Mouse (Mus musculus): ENCODE measurements at regions not wholly inside any gene's neighbourhood (a gene's known extent, or its start where the extent isn't known, plus 50 kb on each side); places are given as distances from the start of the nearest gene placed in this dataset.

DNA sequence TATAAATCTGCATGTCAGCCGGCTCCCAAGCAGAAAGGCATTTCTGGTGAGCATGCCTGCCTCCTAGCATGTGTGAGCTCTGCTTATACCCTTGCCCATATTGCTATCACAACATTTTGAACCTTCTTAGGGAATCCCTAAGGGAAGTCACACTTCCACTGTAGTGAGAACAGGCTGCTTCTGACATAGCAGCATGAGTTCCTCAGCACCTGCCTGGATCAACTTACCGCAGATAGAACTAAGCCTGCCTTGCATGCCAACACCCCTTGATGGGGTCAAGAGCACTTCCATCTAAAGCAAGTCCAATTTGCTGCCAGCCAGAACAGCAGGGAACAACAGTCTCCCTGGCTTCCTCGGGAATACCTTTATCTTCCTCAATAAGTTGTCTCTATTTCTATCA lies 769.8 kb downstream of the Ryr2 start:
- H3K4me2 ChIP-seq (ENCODE audit: low read depth, severe bottlenecking) = no peak overlapping the region
- no peak overlapping the region for H3K9ac ChIP-seq (ENCODE audit: low read length)
- no peaks in the 10 kb centered on the region for H3K27me3 ChIP-seq (ENCODE audit: control insufficient read depth, insufficient read depth, low read length)
- H3K4me1 ChIP-seq (ENCODE audit: control insufficient read depth, insufficient read depth, low read length) = no peaks in the 10 kb centered on the region
- no peak overlapping the region for H3K4me3 ChIP-seq (ENCODE audit: low read depth, low read length)
- WGBS = 80% methylated on average over 3 of the region's 3 CpGs
- no peak for ATAC-seq (ENCODE audit: insufficient number of reproducible peaks, low FRiP score, low TSS enrichment, low read depth)
- H3K36me3 ChIP-seq (ENCODE audit: control insufficient read depth, insufficient read depth, low read length) = no peaks in the 10 kb centered on the region
- DNase-seq (ENCODE audit: low spot score) = no peak
- H3K9me3 ChIP-seq (ENCODE audit: control insufficient read depth, low read length) = no peaks in the 10 kb centered on the region
- no peak overlapping the region for H3K27ac ChIP-seq (replicated peaks; ENCODE audit: low read depth, low read length)

DNA sequence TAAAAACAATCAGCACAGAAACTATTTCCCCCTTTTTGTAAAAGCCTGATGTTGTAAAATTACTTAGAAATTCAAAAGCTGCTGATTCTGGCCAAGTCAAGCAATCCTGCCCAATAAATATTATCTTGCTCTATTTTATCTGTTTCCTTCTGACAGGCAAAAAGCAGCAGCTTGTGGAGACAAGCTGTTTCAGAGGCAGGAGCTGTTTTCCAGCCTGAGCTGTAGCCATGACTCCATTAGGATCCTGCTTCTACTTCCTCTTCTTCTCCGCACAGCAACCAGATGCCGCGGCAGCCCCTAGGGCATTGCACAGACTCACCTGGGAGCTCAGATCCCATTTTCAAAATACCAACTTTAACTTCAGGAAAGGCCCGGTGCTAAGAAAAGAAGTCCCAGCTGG lies 774.8 kb downstream of the Ryr2 start:
- no peak overlapping the region for H3K27ac ChIP-seq (replicated peaks; ENCODE audit: low read depth, low read length)
- ATAC-seq (ENCODE audit: insufficient number of reproducible peaks, low FRiP score, low TSS enrichment, low read depth) (no peak), DNase-seq (ENCODE audit: low spot score) (no peak)
- H3K27me3 ChIP-seq (ENCODE audit: control insufficient read depth, insufficient read depth, low read length) = no peaks in the 10 kb centered on the region
- H3K4me2 ChIP-seq (ENCODE audit: low read depth, severe bottlenecking) = no peak overlapping the region
- WGBS = 73% methylated on average over 4 of the region's 4 CpGs
- H3K4me1 ChIP-seq (ENCODE audit: control insufficient read depth, insufficient read depth, low read length) = no peaks in the 10 kb centered on the region
- no peak overlapping the region for H3K4me3 ChIP-seq (ENCODE audit: low read depth, low read length)
- no peak overlapping the region for H3K9ac ChIP-seq (ENCODE audit: low read length)
- no peaks in the 10 kb centered on the region for H3K36me3 ChIP-seq (ENCODE audit: control insufficient read depth, insufficient read depth, low read length)
- H3K9me3 ChIP-seq (ENCODE audit: control insufficient read depth, low read length) = no peaks in the 10 kb centered on the region

DNA sequence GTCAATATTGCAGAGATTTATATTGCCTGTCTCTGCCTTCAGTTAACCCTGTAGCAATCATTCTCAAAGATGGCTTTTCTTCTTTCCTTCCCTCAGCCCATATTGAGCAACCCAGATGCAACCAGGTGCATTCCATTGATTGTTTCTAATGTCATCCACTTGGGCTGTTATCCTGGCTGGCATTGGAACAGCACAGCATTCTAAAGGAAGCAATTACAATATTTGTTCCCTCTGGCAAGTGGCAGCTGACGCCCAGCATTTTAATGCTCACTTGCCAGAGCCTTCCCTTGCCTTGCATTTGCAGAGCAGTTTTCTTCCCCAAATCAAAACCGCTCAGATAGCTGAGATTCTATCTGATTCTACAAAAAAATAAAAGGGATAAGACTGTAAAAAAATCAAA lies 798.0 kb downstream of the Ryr2 start:
- no peak overlapping the region for H3K9ac ChIP-seq (ENCODE audit: low read length)
- no peak overlapping the region for H3K4me2 ChIP-seq (ENCODE audit: low read depth, severe bottlenecking)
- H3K4me3 ChIP-seq (ENCODE audit: low read depth, low read length) = no peak overlapping the region
- no peaks in the 10 kb centered on the region for H3K36me3 ChIP-seq (ENCODE audit: control insufficient read depth, insufficient read depth, low read length)
- H3K27ac ChIP-seq (replicated peaks; ENCODE audit: low read depth, low read length) = no peak overlapping the region
- H3K27me3 ChIP-seq (ENCODE audit: control insufficient read depth, insufficient read depth, low read length) = no peaks in the 10 kb centered on the region
- no peaks in the 10 kb centered on the region for H3K9me3 ChIP-seq (ENCODE audit: control insufficient read depth, low read length)
- no peaks in the 10 kb centered on the region for H3K4me1 ChIP-seq (ENCODE audit: control insufficient read depth, insufficient read depth, low read length)
- ATAC-seq (ENCODE audit: insufficient number of reproducible peaks, low FRiP score, low TSS enrichment, low read depth) = no peak
- 87% methylated on average over 2 of the region's 2 CpGs for WGBS
- DNase-seq (ENCODE audit: low spot score) = no peak

DNA sequence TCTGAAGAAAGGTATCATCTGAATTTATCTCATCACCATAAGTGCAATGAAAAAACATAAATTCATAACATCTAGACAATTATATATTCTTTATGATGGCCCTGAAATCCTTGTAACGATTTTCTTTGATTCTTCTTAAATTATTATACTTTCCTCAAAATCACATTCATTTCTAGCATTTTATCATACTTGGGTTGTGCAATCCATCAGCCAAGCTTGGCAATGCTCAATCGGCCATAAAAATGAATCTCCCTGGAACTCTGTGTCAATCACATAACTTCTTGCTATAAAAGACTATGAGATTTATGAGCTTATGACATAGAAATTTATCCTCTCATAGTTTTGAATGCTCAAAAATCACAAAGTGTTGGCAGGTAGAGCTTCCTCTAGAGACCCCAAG lies 811.3 kb downstream of the Ryr2 start:
- Histone ChIP-seq H3K27ac (replicated peaks; ENCODE audit: low read depth, low read length) (no peak overlapping the region), H3K4me1 (ENCODE audit: control insufficient read depth, insufficient read depth, low read length) (no peaks in the 10 kb centered on the region), H3K27me3 (ENCODE audit: control insufficient read depth, insufficient read depth, low read length) (no peaks in the 10 kb centered on the region), H3K9me3 (ENCODE audit: control insufficient read depth, low read length) (no peaks in the 10 kb centered on the region), H3K4me3 (ENCODE audit: low read depth, low read length) (no peak overlapping the region), H3K36me3 (ENCODE audit: control insufficient read depth, insufficient read depth, low read length) (no peaks in the 10 kb centered on the region), H3K9ac (ENCODE audit: low read length) (no peak overlapping the region), H3K4me2 (ENCODE audit: low read depth, severe bottlenecking) (no peak overlapping the region)
- ATAC-seq (ENCODE audit: insufficient number of reproducible peaks, low FRiP score, low TSS enrichment, low read depth) (no peak), DNase-seq (ENCODE audit: low spot score) (no peak)
- 86% methylated on average over 2 of the region's 2 CpGs for WGBS

DNA sequence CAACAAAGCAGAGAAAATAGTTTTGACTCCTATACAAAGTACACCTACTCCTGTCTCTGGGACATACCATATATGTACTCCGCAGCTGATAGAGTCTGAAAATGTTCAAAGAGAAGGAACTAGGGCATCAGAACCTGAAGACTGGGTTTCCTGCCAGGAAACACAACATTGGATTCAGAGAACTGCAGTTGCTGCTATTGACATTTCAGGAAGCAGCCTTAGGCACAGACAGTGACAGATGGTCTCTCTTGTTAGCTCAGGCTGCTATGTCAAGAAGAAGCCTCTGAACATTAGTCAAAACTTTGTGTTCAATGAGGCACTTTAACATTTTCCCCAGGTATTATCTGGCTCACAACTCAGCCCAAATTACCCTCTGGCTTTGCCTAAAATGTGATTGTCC lies 812.1 kb downstream of the Ryr2 start:
- Histone ChIP-seq H3K36me3 (ENCODE audit: control insufficient read depth, insufficient read depth, low read length) (no peaks in the 10 kb centered on the region), H3K9ac (ENCODE audit: low read length) (no peak overlapping the region), H3K4me2 (ENCODE audit: low read depth, severe bottlenecking) (no peak overlapping the region), H3K27me3 (ENCODE audit: control insufficient read depth, insufficient read depth, low read length) (no peaks in the 10 kb centered on the region), H3K4me1 (ENCODE audit: control insufficient read depth, insufficient read depth, low read length) (no peaks in the 10 kb centered on the region), H3K9me3 (ENCODE audit: control insufficient read depth, low read length) (no peaks in the 10 kb centered on the region), H3K27ac (replicated peaks; ENCODE audit: low read depth, low read length) (no peak overlapping the region), H3K4me3 (ENCODE audit: low read depth, low read length) (no peak overlapping the region)
- ATAC-seq (ENCODE audit: insufficient number of reproducible peaks, low FRiP score, low TSS enrichment, low read depth) (no peak), DNase-seq (ENCODE audit: low spot score) (no peak)
- 87% methylated on average over 1 of the region's 1 CpGs for WGBS

DNA sequence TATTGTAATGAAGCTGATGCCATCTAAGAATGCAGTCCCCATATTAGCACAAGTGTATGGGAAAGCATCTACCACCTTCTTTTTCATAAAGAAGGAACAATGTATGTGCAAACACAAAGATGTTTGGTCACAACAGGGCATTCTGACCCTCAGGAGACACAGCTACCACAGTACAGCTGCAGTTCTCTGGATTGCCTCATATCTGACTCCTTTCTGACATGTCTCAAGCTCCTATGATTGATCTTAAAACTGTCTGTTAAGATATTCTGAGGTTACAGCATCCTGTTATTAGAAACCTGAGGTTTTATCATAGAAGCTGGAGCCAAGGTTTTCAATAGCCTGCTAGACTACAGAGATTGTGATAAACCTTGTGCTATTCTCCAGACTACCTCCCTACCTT lies 813.0 kb downstream of the Ryr2 start:
- ATAC-seq (ENCODE audit: insufficient number of reproducible peaks, low FRiP score, low TSS enrichment, low read depth) (no peak), DNase-seq (ENCODE audit: low spot score) (no peak)
- no peak overlapping the region for H3K9ac ChIP-seq (ENCODE audit: low read length)
- H3K4me2 ChIP-seq (ENCODE audit: low read depth, severe bottlenecking) = no peak overlapping the region
- no peak overlapping the region for H3K4me3 ChIP-seq (ENCODE audit: low read depth, low read length)
- H3K27me3 ChIP-seq (ENCODE audit: control insufficient read depth, insufficient read depth, low read length) = no peaks in the 10 kb centered on the region
- H3K27ac ChIP-seq (replicated peaks; ENCODE audit: low read depth, low read length) = no peak overlapping the region
- H3K4me1 ChIP-seq (ENCODE audit: control insufficient read depth, insufficient read depth, low read length) = no peaks in the 10 kb centered on the region
- no peaks in the 10 kb centered on the region for H3K9me3 ChIP-seq (ENCODE audit: control insufficient read depth, low read length)
- H3K36me3 ChIP-seq (ENCODE audit: control insufficient read depth, insufficient read depth, low read length) = no peaks in the 10 kb centered on the region

DNA sequence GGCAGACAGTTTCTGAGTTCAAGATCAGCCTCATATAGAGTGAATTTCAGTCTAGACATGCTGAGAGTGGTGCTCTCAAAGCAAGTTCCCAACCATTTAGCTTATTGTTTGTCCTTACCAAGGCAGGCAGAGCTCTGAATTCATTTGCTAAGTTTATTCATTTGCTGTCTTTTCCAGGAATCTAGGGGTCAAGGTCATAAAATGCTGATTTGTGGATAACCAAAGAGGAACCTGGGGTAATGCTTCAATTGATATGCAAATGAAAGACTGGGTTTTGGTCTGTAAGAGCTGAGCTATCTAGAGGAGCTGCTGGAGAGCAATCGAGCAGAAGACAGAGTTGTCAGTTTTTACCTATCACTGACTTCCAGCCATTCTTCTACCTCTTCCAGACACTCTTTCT lies 832.8 kb downstream of the Ryr2 start:
- DNase-seq (ENCODE audit: low spot score) (no peak), ATAC-seq (ENCODE audit: insufficient number of reproducible peaks, low FRiP score, low TSS enrichment, low read depth) (no peak)
- Histone ChIP-seq H3K36me3 (ENCODE audit: control insufficient read depth, insufficient read depth, low read length) (no peaks in the 10 kb centered on the region), H3K27me3 (ENCODE audit: control insufficient read depth, insufficient read depth, low read length) (no peaks in the 10 kb centered on the region), H3K9me3 (ENCODE audit: control insufficient read depth, low read length) (no peaks in the 10 kb centered on the region), H3K4me3 (ENCODE audit: low read depth, low read length) (no peak overlapping the region), H3K27ac (replicated peaks; ENCODE audit: low read depth, low read length) (no peak overlapping the region), H3K9ac (ENCODE audit: low read length) (no peak overlapping the region), H3K4me1 (ENCODE audit: control insufficient read depth, insufficient read depth, low read length) (no peaks in the 10 kb centered on the region), H3K4me2 (ENCODE audit: low read depth, severe bottlenecking) (no peak overlapping the region)
- WGBS = 41% methylated on average over 1 of the region's 1 CpGs

DNA sequence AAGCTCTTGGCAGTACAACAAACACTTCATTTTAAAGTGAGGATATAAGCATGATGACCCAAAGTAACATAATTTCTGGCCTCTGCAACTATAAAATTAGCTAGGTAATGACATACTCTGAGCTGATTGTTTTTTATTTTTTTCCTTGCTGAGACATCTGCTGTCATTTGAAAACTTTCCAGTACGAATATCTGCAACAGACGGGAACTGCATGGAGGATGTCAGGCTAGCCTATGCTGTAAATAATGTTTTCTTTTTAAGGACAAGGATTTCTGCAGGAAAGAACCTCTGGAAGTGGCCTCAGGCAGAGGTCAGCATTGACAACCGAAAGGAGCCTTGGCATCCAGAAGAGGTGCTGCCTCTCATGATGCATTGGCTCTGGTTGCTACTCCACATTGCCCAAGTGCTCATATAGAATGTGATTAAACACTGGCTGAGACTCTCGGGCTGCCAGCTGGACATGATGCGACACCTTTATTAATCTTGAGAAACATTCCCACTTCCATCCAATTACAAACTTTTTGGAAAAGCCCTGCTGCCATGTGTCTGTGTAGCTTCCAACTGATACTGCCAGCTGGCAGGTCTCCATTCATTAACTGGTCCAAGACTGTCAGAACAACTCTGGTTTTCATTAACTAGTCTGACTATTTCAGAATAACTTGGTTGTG lies 837.9 kb downstream of the Ryr2 start:
- Histone ChIP-seq H3K27ac (replicated peaks; ENCODE audit: low read depth, low read length) (no peak overlapping the region), H3K4me1 (ENCODE audit: control insufficient read depth, insufficient read depth, low read length) (no peaks in the 10 kb centered on the region), H3K4me2 (ENCODE audit: low read depth, severe bottlenecking) (no peak overlapping the region), H3K36me3 (ENCODE audit: control insufficient read depth, insufficient read depth, low read length) (no peaks in the 10 kb centered on the region), H3K9me3 (ENCODE audit: control insufficient read depth, low read length) (no peaks in the 10 kb centered on the region), H3K9ac (ENCODE audit: low read length) (no peak overlapping the region), H3K27me3 (ENCODE audit: control insufficient read depth, insufficient read depth, low read length) (no peaks in the 10 kb centered on the region), H3K4me3 (ENCODE audit: low read depth, low read length) (no peak overlapping the region)
- ATAC-seq (ENCODE audit: insufficient number of reproducible peaks, low FRiP score, low TSS enrichment, low read depth) (no peak), DNase-seq (ENCODE audit: low spot score) (no peak)
- 66% methylated on average over 5 of the region's 5 CpGs for WGBS

DNA sequence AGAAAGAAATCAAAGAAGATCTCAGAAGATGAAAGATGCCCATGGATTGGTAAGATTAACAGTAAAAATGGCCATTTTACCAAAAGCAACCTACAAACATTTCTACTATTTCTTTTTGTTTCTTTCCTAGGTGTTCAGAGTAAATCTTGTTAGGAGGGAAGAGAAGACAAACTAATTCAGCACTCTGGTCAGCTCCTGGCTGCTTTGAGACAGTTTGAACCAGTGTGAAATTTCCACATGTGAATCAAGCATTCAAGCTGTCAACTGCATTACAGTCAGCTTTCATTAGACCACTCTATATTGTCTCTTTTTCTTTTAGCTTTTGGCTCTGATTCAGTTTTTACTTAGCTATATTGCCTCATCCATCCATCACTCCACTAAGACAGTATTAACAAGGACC lies 859.2 kb downstream of the Ryr2 start:
- Histone ChIP-seq H3K4me2 (ENCODE audit: low read depth, severe bottlenecking) (no peak overlapping the region), H3K36me3 (ENCODE audit: control insufficient read depth, insufficient read depth, low read length) (no peaks in the 10 kb centered on the region), H3K9me3 (ENCODE audit: control insufficient read depth, low read length) (no peaks in the 10 kb centered on the region), H3K27ac (replicated peaks; ENCODE audit: low read depth, low read length) (no peak overlapping the region), H3K9ac (ENCODE audit: low read length) (no peak overlapping the region), H3K4me1 (ENCODE audit: control insufficient read depth, insufficient read depth, low read length) (no peaks in the 10 kb centered on the region), H3K4me3 (ENCODE audit: low read depth, low read length) (no peak overlapping the region), H3K27me3 (ENCODE audit: control insufficient read depth, insufficient read depth, low read length) (no peaks in the 10 kb centered on the region)
- DNase-seq (ENCODE audit: low spot score) (peak; percentile 49), ATAC-seq (ENCODE audit: insufficient number of reproducible peaks, low FRiP score, low TSS enrichment, low read depth) (no peak)
